Mouse (Mus musculus) heart, adult 2 months (tissue): ENCODE measurements around the gene Vmn2r85. TPM values are rescaled to one million over a fixed set of nuclear protein-coding genes. Genes with fewer than 3 reads are reported as not detected.
"Not testable (repeated sequence)": the region's sequence is repeated elsewhere in the genome, so short reads cannot be mapped to it uniquely, and the experiment has no call there.

Experiments used
- DNase-seq, 2 experiments: peaks; one replicate each; pipeline ENCODE4 v3.0.0; 2021
- H3K27ac ChIP-seq: fragments of 200-600 bp; 2 replicates; pipeline ENCODE4 v1.8.1; 2022
- H3K27me3 ChIP-seq: fragments of 200-500 bp; 2 replicates; pipeline ENCODE4 v1.6.1; 2012; ENCODE audit warnings: mild to moderate bottlenecking, low read length, inconsistent platforms, mixed read lengths; ENCODE audit not compliant: control insufficient read depth, insufficient read depth
- H3K36me3 ChIP-seq: fragments of 200-500 bp; 2 replicates; pipeline ENCODE4 v1.6.1; 2012; ENCODE audit warnings: low read length, inconsistent platforms; ENCODE audit not compliant: control insufficient read depth, insufficient read depth
- H3K4me1 ChIP-seq: fragments of 200-500 bp; 2 replicates; pipeline ENCODE4 v1.6.1; 2011; ENCODE audit warnings: low read length; ENCODE audit not compliant: control insufficient read depth, insufficient read depth
- H3K4me3 ChIP-seq: fragments of 200-600 bp; 2 replicates; pipeline ENCODE4 v1.8.1; 2022
- H3K79me2 ChIP-seq: fragments of 200-500 bp; replicated peaks from 2 replicates; pipeline ENCODE4 v1.6.1; 2012; ENCODE audit warnings: mild to moderate bottlenecking, inconsistent platforms, low read length, moderate library complexity, mixed read lengths; ENCODE audit not compliant: control insufficient read depth, insufficient read depth
- H3K9ac ChIP-seq: fragments of 200-500 bp; 2 replicates; pipeline ENCODE4 v1.6.1; 2012; ENCODE audit warnings: low read depth, mild to moderate bottlenecking, control low read depth, inconsistent platforms, low read length, mixed read lengths
- CTCF ChIP-seq: fragments of 200-600 bp; IDR thresholded peaks from 2 replicates; pipeline ENCODE4 v1.8.1; 2022; ENCODE audit warnings: antibody characterized with exemption, mild to moderate bottlenecking, moderate library complexity
- EP300 ChIP-seq: fragments of 200-500 bp; IDR thresholded peaks from 2 replicates; pipeline ENCODE4 v1.6.1; 2011; ENCODE audit warnings: low read depth, low read length, control low read depth; ENCODE audit not compliant: insufficient read depth
- POLR2A ChIP-seq: fragments of 200-500 bp; IDR thresholded peaks from 2 replicates; pipeline ENCODE4 v1.6.1; 2011; ENCODE audit warnings: mild to moderate bottlenecking, low read depth, low read length, control low read depth; ENCODE audit not compliant: insufficient read depth
- WGBS: fragments of 180-500 bp; shearing (Covaris S2); methylation state at CpG from one replicate; pipeline ENCODE4 v1.1.7; 2018; 5-methylcytosine and 5-hydroxymethylcytosine counted together
- intact Hi-C: fragments of 180-260 bp; cut with DNase I; formaldehyde crosslinking; loops from one replicate; pipeline ENCODE4 v1.15.1; 2025
- polyA plus RNA-seq: library from polyadenylated mRNA; depleted of rRNA; stranded (reverse); fragments of >200 nt; gene quantifications from 2 replicates; pipeline ENCODE4 v1.2.3, GENCODE M21; 2012
- total RNA-seq, 2 experiments: library from RNA; stranded (reverse); gene quantifications; 2 replicates each; pipeline ENCODE4 v1.2.3; 2021

The Vmn2r85 gene
- total and polyA plus RNA-seq, 3 experiments = not detected

- intact Hi-C loops, H3K4me3 ChIP-seq, DNase-seq, H3K4me1 ChIP-seq, H3K9ac ChIP-seq, H3K79me2 ChIP-seq, H3K27ac ChIP-seq, H3K36me3 ChIP-seq, H3K27me3 ChIP-seq: not testable (repeated sequence)
- 48% methylated on average over 26 of the region's 35 CpGs for WGBS
These were observed 17.3 kb downstream of the Vmn2r85 start for GRCm38 (mm10) chr10:130412167-130412698.

GRCm38 (mm10) chr10:130394232-130394631 is 35.3 kb downstream of the Vmn2r85 start, which contains the start of gene Vmn2r84:
TSS of gene Vmn2r84 (minus strand) at chr10:130394332.
- no peaks in the 10 kb centered on the region for H3K27me3 ChIP-seq
- no peaks in the 10 kb centered on the region for H3K79me2 ChIP-seq
- no peak within 1 kb of the TSS for H3K9ac ChIP-seq
- no peak within 1 kb of the TSS for H3K27ac ChIP-seq
- DNase-seq = no peak
- TF ChIP-seq POLR2A (no peak), CTCF (no peak), EP300 (no peak)
- no peaks in the 10 kb centered on the region for H3K36me3 ChIP-seq
- intact Hi-C loops = no loop called here
- H3K4me3 ChIP-seq = no peak within 1 kb of the TSS
- H3K4me1 ChIP-seq = no peaks in the 10 kb centered on the region

GRCm38 (mm10) chr10:130375145-130375544 is 54.4 kb downstream of the Vmn2r85 start:
- no peak for DNase-seq
- TF ChIP-seq CTCF (no peak), EP300 (no peak), POLR2A (no peak)
- Histone ChIP-seq H3K27ac (no peak overlapping the region), H3K36me3 (no peaks in the 10 kb centered on the region), H3K27me3 (no peaks in the 10 kb centered on the region), H3K9ac (no peak overlapping the region), H3K4me1 (no peaks in the 10 kb centered on the region), H3K4me3 (no peak overlapping the region), H3K79me2 (no peaks in the 10 kb centered on the region)
- intact Hi-C loops = no loop called here
- 69% methylated on average over 2 of the region's 2 CpGs for WGBS

GRCm38 (mm10) chr10:130372491-130373173 is 56.9 kb downstream of the Vmn2r85 start:
- 57% methylated on average over 2 of the region's 2 CpGs for WGBS
- no peak overlapping the region for H3K4me3 ChIP-seq
- H3K79me2 ChIP-seq = no peaks in the 10 kb centered on the region
- H3K27ac ChIP-seq = no peak overlapping the region
- H3K4me1 ChIP-seq = no peaks in the 10 kb centered on the region
- DNase-seq = no peak
- intact Hi-C loops = no loop called here
- TF ChIP-seq CTCF (no peak), POLR2A (no peak), EP300 (no peak)
- no peaks in the 10 kb centered on the region for H3K27me3 ChIP-seq
- no peaks in the 10 kb centered on the region for H3K36me3 ChIP-seq
- H3K9ac ChIP-seq = no peak overlapping the region

- TF ChIP-seq POLR2A = no peak
- TF ChIP-seq EP300 = no peak
- TF ChIP-seq CTCF = no peak
- Histone ChIP-seq H3K4me1 (no peaks in the 10 kb centered on the region), H3K36me3 (no peaks in the 10 kb centered on the region), H3K27me3 (no peaks in the 10 kb centered on the region), H3K27ac (no peak overlapping the region), H3K4me3 (no peak overlapping the region), H3K9ac (no peak overlapping the region), H3K79me2 (no peaks in the 10 kb centered on the region)
- no peak for DNase-seq
- WGBS = 54% methylated on average over 1 of the region's 1 CpGs
- intact Hi-C loops = no loop called here
These were observed 57.9 kb downstream of the Vmn2r85 start for GRCm38 (mm10) chr10:130371644-130372043.

GRCm38 (mm10) chr10:130370005-130370682 is 59.4 kb downstream of the Vmn2r85 start:
- 69% methylated on average over 2 of the region's 2 CpGs for WGBS
- Histone ChIP-seq H3K27me3 (no peaks in the 10 kb centered on the region), H3K36me3 (no peaks in the 10 kb centered on the region), H3K4me3 (no peak overlapping the region), H3K79me2 (no peaks in the 10 kb centered on the region), H3K9ac (no peak overlapping the region), H3K4me1 (no peaks in the 10 kb centered on the region), H3K27ac (no peak overlapping the region)
- intact Hi-C loops = no loop called here
- no peak for TF ChIP-seq POLR2A
- TF ChIP-seq EP300 = no peak
- no peak for DNase-seq
